Mouse (Mus musculus) common myeloid progenitor, adult 5-6 weeks (primary cell): ENCODE data around the gene Dpep3. TPM values are rescaled to one million over a fixed set of nuclear protein-coding genes. Genes with fewer than 3 reads are reported as not detected.
"Not testable (repeated sequence)": the region's sequence is repeated elsewhere in the genome, so short reads cannot be mapped to it uniquely, and the experiment has no call there.

Experiments used
- ATAC-seq: replicated peaks from 2 replicates; pipeline ENCODE4 v1.8.0; 2016; ENCODE audit warnings: low read depth, mild to moderate bottlenecking, moderate TSS enrichment, inconsistent platforms; ENCODE audit not compliant: poor library complexity, severe bottlenecking
- total RNA-seq: library from RNA; stranded (forward); fragments of 200-1000, 187-1606 nt; gene quantifications from 2 replicates; pipeline ENCODE4 v1.2.3, GENCODE M21; 2017

Gene Dpep3
- not detected in 2 replicates for total RNA-seq

- ATAC-seq = no peak
Measured at GRCm38 (mm10) chr8:105979325-105979724, at the start of gene Dpep3. TSS of gene Dpep3 (minus strand) at chr8:105979429.

DNA sequence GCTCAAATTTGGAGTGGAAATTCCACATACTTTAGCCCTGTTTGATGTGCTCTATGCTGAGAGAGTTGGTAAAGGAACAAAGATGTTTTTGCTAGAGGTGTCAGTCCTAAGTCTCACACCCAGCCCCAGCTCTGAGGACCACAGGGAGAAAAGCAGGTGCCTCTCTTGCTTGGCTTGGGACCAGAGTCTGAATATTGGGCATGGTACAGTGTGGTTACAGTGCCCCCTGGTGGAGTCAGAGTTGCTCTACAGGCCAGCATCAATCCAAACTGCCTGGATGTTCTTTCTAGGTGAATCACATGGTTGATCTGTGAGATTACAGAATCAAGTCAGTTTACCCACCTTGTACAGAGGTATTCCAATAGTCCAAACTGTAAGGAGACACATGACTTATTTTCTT, 43.3 kb upstream of the Dpep3 start:
- ATAC-seq = peak; percentile 92

GRCm38 (mm10) chr8:106018039-106018438, 38.8 kb upstream of the Dpep3 start:
- ATAC-seq = no peak

DNA sequence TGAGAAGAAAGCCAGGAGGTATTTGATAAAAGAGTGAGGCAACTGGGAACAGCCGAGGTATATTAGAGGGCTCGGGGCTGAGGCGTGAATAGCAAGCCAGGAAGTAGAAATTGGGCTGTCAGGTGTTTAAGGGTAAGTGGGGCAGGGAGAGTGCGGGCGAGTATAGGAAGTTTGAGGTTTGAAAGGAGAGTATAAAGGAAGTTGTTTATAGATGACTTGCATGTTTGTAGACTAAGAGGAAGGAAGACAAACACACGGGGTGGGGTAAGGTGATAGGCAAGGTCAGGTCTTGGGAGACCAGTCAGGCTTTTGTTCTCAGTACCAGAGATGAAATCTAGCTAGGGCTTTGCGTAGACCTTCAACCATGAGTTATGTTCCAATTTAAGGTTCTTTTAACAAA, 37.9 kb upstream of the Dpep3 start:
- peak; percentile 66 for ATAC-seq

- ATAC-seq = no peak
Measured at GRCm38 (mm10) chr8:106016284-106016683, 37.1 kb upstream of the Dpep3 start.

GRCm38 (mm10) chr8:106012203-106012602, 33.0 kb upstream of the Dpep3 start:
- ATAC-seq = not testable (repeated sequence)

- no peak for ATAC-seq
Measured at GRCm38 (mm10) chr8:106011643-106011986, 32.4 kb upstream of the Dpep3 start, which contains the start of gene Ddx28. TSS of gene Ddx28 (minus strand) at chr8:106011882.

GRCm38 (mm10) chr8:106010748-106011642, 31.8 kb upstream of the Dpep3 start:
- ATAC-seq = peak; percentile 93

DNA sequence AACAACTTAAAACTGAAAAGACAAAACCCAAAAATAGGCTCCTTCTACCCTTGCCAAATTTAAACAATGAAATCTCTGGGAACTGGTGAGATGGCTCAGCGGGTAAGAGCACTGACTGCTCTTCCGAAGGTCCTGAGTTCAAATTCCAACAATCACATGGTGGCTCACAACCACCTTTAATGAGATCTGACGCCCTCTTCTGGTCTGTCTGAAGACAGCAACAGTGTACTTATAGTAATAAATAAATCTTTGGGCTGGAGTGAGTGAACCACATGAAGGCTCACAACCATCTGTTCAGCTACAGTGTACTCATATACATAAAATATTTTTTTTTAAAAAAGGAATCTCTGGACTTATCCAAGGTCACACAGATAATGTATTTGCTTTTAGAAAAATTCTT, 28.7 kb upstream of the Dpep3 start:
- not testable (repeated sequence) for ATAC-seq

- ATAC-seq = no peak
Measured at GRCm38 (mm10) chr8:106007135-106007534, 27.9 kb upstream of the Dpep3 start.

- peak; percentile 46 for ATAC-seq
Measured at GRCm38 (mm10) chr8:106006413-106006812, 27.2 kb upstream of the Dpep3 start.

GRCm38 (mm10) chr8:106005875-106006274, 26.6 kb upstream of the Dpep3 start, which contains the start of gene Dpep2nb:
TSS of gene Dpep2nb (minus strand) at chr8:106005975.
- ATAC-seq = no peak

- 0 out of 2 replicates have a peak, but pooled peaks have one; percentile 36 for ATAC-seq
Measured at GRCm38 (mm10) chr8:106004538-106005207, 25.4 kb upstream of the Dpep3 start.

DNA sequence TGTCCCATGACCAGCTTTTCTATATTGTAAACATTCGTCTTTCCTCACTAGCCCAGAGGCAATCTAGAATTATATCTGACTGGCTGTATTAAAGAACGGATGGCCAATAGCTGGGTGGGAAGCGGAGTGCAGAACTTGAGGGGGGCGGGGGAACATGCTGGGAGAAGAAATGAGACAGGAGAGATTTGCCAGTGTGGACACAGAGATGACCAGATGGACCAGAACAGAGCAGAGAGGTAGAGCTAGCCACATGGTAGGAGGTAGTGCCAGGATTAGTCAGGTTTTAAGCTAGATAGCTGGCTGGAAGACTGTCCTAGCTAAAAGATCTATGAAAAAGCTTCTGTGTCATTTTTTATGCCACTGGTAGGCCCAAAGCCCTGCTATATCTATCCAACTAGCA, 22.7 kb upstream of the Dpep3 start:
- no peak for ATAC-seq

GRCm38 (mm10) chr8:105998971-105999370, 19.7 kb upstream of the Dpep3 start:
- no peak for ATAC-seq

- peak; percentile 95 for ATAC-seq
Measured at GRCm38 (mm10) chr8:105996359-105996758, 17.1 kb upstream of the Dpep3 start.

- no peak for ATAC-seq
Measured at GRCm38 (mm10) chr8:105993226-105993625, 14.0 kb upstream of the Dpep3 start.

GRCm38 (mm10) chr8:105992499-105992898, 13.3 kb upstream of the Dpep3 start:
- no peak for ATAC-seq

DNA sequence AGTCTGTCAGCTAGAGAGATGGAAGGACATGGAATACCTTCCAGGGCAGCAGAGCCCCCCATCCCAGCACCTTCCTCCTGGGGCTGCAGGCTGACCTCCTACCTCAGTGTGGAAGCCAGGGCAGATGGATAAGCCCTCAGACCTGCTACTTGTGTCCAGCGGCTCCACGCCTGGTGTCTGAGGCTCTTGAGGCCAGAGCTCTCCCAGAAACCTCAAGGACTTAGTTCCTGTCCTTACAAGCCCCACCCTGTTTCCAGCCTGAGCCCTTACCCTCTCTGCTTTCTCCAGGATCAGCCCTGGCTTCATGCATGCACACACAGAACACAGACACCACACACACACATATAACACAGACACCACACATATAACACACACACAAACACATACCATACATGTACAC, 12.3 kb upstream of the Dpep3 start:
- ATAC-seq = no peak

GRCm38 (mm10) chr8:105990856-105991387, 11.7 kb upstream of the Dpep3 start, which contains the start of gene Dus2:
TSS of gene Dus2 (plus strand) at chr8:105991337.
- ATAC-seq = peak; percentile 93

- no peak for ATAC-seq
Measured at GRCm38 (mm10) chr8:105988546-105988945, 9.3 kb upstream of the Dpep3 start.
